Mouse (Mus musculus) C2C12 (cell line): ENCODE measurements around the gene Fbxo46.

ENCODE experiments used
- CTCF ChIP-seq: IDR thresholded peaks from one replicate; pipeline ENCODE4 v1.5.1; 2011; ENCODE audit not compliant: control insufficient read depth, insufficient read depth, insufficient read length
- MYOG ChIP-seq: IDR thresholded peaks from one replicate; pipeline ENCODE4 v1.6.1; 2011; ENCODE audit not compliant: control insufficient read depth, insufficient read length; ENCODE audit errors: extremely low read depth

GRCm38 (mm10) chr7:19077761-19078160, 41.9 kb upstream of the Fbxo46 start:
- TF ChIP-seq MYOG, result no peak
- TF ChIP-seq CTCF, result no peak
